Mouse (Mus musculus) heart, embryonic 15.5 days (tissue): ENCODE measurements around the gene Ticam1. TPM values are rescaled to one million over a fixed set of nuclear protein-coding genes. Genes with fewer than 3 reads are reported as not detected.
A peak's percentile ranks its signal among the peaks of the same experiment; 100 is the strongest.

Source experiments
- ATAC-seq: fragments of 200-750 bp; cut with Nextera tagmentation; replicated peaks from 2 replicates; pipeline ENCODE4 v1.8.0; 2017; ENCODE audit warnings: low read depth, moderate TSS enrichment; ENCODE audit not compliant: insufficient number of reproducible peaks, insufficient read depth, low FRiP score
- H3K27ac ChIP-seq: fragments of 300-500 bp; sonication (generic); 2 replicates; pipeline ENCODE4 v1.5.1; 2015; ENCODE audit warnings: mild to moderate bottlenecking, inconsistent platforms
- H3K27me3 ChIP-seq: fragments of 300-500 bp; sonication (generic); 2 replicates; pipeline ENCODE4 v1.6.1; 2015; ENCODE audit warnings: inconsistent platforms
- H3K36me3 ChIP-seq: fragments of 300-500 bp; sonication (generic); 2 replicates; pipeline ENCODE4 v1.6.1; 2015; ENCODE audit warnings: mild to moderate bottlenecking, inconsistent platforms
- H3K4me1 ChIP-seq: fragments of 300-500 bp; sonication (generic); replicated peaks from 2 replicates; pipeline ENCODE4 v1.6.1; 2015; ENCODE audit warnings: inconsistent platforms
- H3K4me2 ChIP-seq: fragments of 300-500 bp; sonication (generic); 2 replicates; pipeline ENCODE4 v1.6.1; 2015; ENCODE audit warnings: inconsistent platforms, mild to moderate bottlenecking, moderate library complexity
- H3K4me3 ChIP-seq: fragments of 300-500 bp; sonication (generic); 2 replicates; pipeline ENCODE4 v1.5.1; 2015; ENCODE audit warnings: mild to moderate bottlenecking, inconsistent platforms
- H3K9ac ChIP-seq: fragments of 300-500 bp; sonication (generic); 2 replicates; pipeline ENCODE4 v1.6.1; 2015; ENCODE audit warnings: mild to moderate bottlenecking, inconsistent platforms
- H3K9me3 ChIP-seq: fragments of 300-500 bp; sonication (generic); replicated peaks from 2 replicates; pipeline ENCODE4 v1.6.1; 2016; ENCODE audit warnings: inconsistent platforms
- WGBS: fragments of 180-500 bp; shearing (Covaris S2); methylation state at CpG from one replicate; pipeline ENCODE4 v1.1.7; 2015; ENCODE audit warnings: mixed read lengths; 5-methylcytosine and 5-hydroxymethylcytosine counted together
- polyA plus RNA-seq: library from polyadenylated mRNA; unstranded; fragments of >200 nt; fragmentation: Nextera tagmentation; extraction: Ambion mirVana; gene quantifications from 2 replicates; pipeline ENCODE4 v1.2.1, GENCODE M21; 2015

The Ticam1 gene
- polyA plus RNA-seq, 1 experiment from 2014 or later = 6.9 TPM

DNA sequence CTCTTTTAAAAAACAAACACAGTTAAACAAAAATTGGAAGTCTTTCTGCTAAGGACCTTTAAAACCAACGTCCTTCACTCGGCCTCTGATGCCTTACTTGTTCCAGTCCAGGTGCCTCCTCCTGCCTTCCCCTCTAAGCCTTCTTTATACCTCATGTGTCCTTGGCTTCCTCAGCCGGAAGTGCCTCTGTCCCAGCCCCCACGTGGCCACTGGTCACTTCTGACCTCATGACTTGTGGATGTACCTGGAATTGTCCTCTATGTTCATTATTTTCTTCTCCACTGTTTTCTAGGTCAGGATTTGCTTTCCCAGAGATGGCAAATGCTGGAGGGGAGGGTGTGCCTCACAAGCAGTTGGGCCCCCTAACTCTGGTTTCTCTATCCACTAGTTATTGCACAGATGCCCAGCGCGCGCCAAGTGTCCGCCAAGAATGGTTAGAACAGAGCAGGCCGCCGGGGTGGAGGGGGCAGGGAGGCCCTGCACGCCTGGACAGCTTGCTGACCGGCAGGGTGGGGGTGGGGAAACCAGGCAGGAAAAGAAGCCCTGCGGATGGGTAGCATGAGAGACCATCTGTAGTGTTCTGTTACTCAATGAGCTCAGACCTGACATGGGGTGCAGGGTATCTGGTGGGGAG, 25.9 kb upstream of the Ticam1 start:
- H3K4me3 ChIP-seq = peak overlapping the region; percentile 86
- peak overlapping the region; percentile 84 for H3K27ac ChIP-seq
- ATAC-seq = peak; percentile 12; the same call in 1 of the 2 replicates
- WGBS = 24% methylated on average over 13 of the region's 13 CpGs
- H3K4me1 ChIP-seq = peaks cover 41% of the 10 kb centered on the region
- H3K9ac ChIP-seq = 0 out of 2 replicates have a peak overlapping the region, but pooled peaks have one; percentile 60
- no peaks in the 10 kb centered on the region for H3K27me3 ChIP-seq
- H3K36me3 ChIP-seq = no peaks in the 10 kb centered on the region
- H3K4me2 ChIP-seq = peak overlapping the region; percentile 100
- H3K9me3 ChIP-seq = no peaks in the 10 kb centered on the region

- no peaks in the 10 kb centered on the region for H3K27me3 ChIP-seq
- peaks cover 26% of the 10 kb centered on the region for H3K4me1 ChIP-seq
- no peak for ATAC-seq
- H3K9ac ChIP-seq = no peak within 1 kb of the TSS
- H3K27ac ChIP-seq = no peak within 1 kb of the TSS
- H3K4me2 ChIP-seq = no peak within 1 kb of the TSS
- 90% methylated on average over 9 of the region's 9 CpGs for WGBS
- H3K4me3 ChIP-seq = no peak within 1 kb of the TSS
- no peaks in the 10 kb centered on the region for H3K9me3 ChIP-seq
- H3K36me3 ChIP-seq = no peaks in the 10 kb centered on the region
Measured at GRCm38 (mm10) chr17:56300186-56300585, 23.6 kb upstream of the Ticam1 start, which contains the start of gene Arrdc5. Gene Arrdc5, minus strand, starts transcription at chr17:56300286.

- H3K4me3 ChIP-seq = no peak overlapping the region
- no peak for ATAC-seq
- peaks cover 12% of the 10 kb centered on the region for H3K4me1 ChIP-seq
- no peaks in the 10 kb centered on the region for H3K27me3 ChIP-seq
- H3K36me3 ChIP-seq = no peaks in the 10 kb centered on the region
- H3K9me3 ChIP-seq = no peaks in the 10 kb centered on the region
- H3K9ac ChIP-seq = no peak overlapping the region
- 97% methylated on average over 1 of the region's 1 CpGs for WGBS
- no peak overlapping the region for H3K4me2 ChIP-seq
- H3K27ac ChIP-seq = no peak overlapping the region
Measured at GRCm38 (mm10) chr17:56298238-56298637, 21.7 kb upstream of the Ticam1 start.

DNA sequence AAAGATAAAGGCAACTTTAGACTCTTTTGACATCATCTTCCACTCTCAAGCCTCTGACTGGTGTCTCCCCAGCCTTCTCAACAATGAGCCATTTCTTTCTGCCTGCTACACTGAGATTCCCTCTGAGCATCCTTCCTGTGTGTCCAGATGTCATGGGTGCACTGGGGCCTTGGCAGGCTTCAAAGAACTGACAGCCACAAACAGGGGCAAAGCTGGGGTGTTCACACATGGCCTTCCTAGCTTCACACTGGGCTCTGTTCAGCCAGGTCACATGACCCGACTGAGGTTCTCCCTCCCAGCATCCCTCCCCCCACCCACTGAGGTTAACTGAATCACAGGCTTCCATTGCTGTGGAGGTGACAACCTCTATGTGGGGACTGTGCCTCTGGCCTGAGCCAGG, 19.6 kb upstream of the Ticam1 start:
- Histone ChIP-seq H3K9me3 (no peaks in the 10 kb centered on the region), H3K4me1 (peaks cover 5% of the 10 kb centered on the region), H3K4me2 (no peak overlapping the region), H3K27ac (no peak overlapping the region), H3K9ac (no peak overlapping the region), H3K4me3 (no peak overlapping the region), H3K36me3 (no peaks in the 10 kb centered on the region), H3K27me3 (no peaks in the 10 kb centered on the region)
- 56% methylated on average over 1 of the region's 1 CpGs for WGBS
- no peak for ATAC-seq

GRCm38 (mm10) chr17:56294241-56294640, 17.7 kb upstream of the Ticam1 start:
- H3K4me1 ChIP-seq = peaks cover 15% of the 10 kb centered on the region
- no peak overlapping the region for H3K27ac ChIP-seq
- WGBS = 83% methylated on average over 19 of the region's 19 CpGs
- H3K4me3 ChIP-seq = no peak overlapping the region
- no peak for ATAC-seq
- no peaks in the 10 kb centered on the region for H3K27me3 ChIP-seq
- H3K36me3 ChIP-seq = no peaks in the 10 kb centered on the region
- H3K9me3 ChIP-seq = no peaks in the 10 kb centered on the region
- H3K4me2 ChIP-seq = no peak overlapping the region
- no peak overlapping the region for H3K9ac ChIP-seq

- H3K9me3 ChIP-seq = no peaks in the 10 kb centered on the region
- ATAC-seq = no peak
- no peak overlapping the region for H3K4me2 ChIP-seq
- no peak overlapping the region for H3K9ac ChIP-seq
- H3K4me1 ChIP-seq = peaks cover 25% of the 10 kb centered on the region
- H3K27ac ChIP-seq = no peak overlapping the region
- no peaks in the 10 kb centered on the region for H3K36me3 ChIP-seq
- 43% methylated on average over 1 of the region's 1 CpGs for WGBS
- no peaks in the 10 kb centered on the region for H3K27me3 ChIP-seq
- no peak overlapping the region for H3K4me3 ChIP-seq
Measured at GRCm38 (mm10) chr17:56293291-56293690, 16.7 kb upstream of the Ticam1 start.

DNA sequence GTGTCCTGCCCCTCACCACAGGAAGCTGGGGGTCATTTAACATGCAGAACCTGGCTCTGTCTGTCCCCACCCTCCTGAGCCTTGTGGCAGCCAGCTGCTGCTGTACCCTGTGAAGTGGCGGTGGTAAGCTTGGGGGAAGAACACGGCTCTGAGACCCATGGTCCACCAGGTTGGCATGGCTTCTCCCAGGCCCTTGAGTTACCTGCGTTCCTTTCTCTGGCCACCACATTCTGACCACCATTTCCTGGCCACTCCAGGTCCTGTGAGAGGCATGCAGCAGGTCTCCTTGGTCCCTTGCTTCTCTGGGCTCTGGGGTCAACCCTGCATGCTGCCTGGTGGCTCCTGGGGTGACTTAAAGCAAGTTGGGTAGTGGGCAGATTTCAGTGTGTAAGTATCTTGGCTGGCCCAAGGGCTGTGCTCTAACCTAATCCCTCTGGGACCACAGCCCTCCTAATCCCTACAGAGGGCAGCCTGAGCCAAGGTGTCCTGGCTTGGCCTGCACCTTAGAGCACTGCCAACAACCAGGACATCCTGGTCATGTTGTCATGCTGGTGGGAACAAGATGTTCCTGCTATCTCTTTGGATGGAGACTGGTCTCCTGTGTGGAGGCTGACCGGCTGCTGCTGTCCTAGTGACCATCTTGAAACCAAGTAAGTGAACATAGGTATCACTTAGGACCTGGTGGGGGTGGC, 16.1 kb upstream of the Ticam1 start, which contains the start of gene Plin3:
Gene Plin3, minus strand, starts transcription at position 343 of the 692 bp plus-strand sequence.
- no peak within 1 kb of the TSS for H3K9ac ChIP-seq
- H3K4me2 ChIP-seq = no peak within 1 kb of the TSS; the same call in 1 of the 2 replicates
- WGBS = 80% methylated on average over 4 of the region's 4 CpGs

DNA sequence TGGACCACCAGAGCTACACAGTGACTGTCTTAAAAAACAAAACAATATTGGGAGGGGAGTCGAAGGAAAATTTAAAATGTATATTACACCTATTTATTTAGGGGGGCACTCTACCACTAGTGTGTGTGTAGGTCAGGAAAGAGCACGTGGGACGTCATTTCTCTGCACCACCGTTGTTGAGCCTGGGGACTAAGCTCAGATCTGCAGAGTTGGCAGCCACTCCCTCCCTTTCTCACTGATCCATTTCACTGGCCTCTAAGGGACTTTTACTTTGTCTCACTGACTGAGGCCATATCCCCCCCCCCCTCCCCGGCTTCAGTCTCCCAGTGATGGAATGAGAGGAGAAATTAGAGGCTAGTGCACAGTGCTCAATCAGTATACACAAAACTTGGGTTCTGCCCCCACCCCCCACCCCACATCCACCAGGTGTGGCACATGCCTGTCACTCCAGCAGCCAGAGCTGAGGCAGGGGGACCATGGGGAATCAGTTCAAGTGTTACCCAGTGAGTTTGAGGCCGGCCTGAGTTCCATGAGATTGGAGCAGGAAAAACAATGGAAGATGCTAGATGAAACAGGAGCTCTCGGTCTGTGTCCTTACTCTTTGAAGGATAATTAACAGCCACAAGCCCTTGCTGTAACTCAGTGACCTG, 15.4 kb upstream of the Ticam1 start:
- ATAC-seq = no peak
- H3K4me3 ChIP-seq = no peak overlapping the region
- H3K36me3 ChIP-seq = no peaks in the 10 kb centered on the region
- H3K4me1 ChIP-seq = peaks cover 37% of the 10 kb centered on the region
- no peak overlapping the region for H3K9ac ChIP-seq
- peak overlapping the region; percentile 75; the same call in 1 of the 2 replicates for H3K4me2 ChIP-seq
- 80% methylated on average over 7 of the region's 7 CpGs for whole genome bisulfite sequencing
- H3K9me3 ChIP-seq = no peaks in the 10 kb centered on the region
- peak overlapping the region; percentile 94 for H3K27ac ChIP-seq
- no peaks in the 10 kb centered on the region for H3K27me3 ChIP-seq

More for the DNA sequence above, 16.1 kb upstream of the Ticam1 start, which contains the start of gene Plin3:
- Histone ChIP-seq H3K27me3 (no peaks in the 10 kb centered on the region), H3K27ac (peak within 1 kb of the TSS; percentile 94), H3K4me3 (no peak within 1 kb of the TSS), H3K36me3 (no peaks in the 10 kb centered on the region), H3K9me3 (no peaks in the 10 kb centered on the region), H3K4me1 (peaks cover 31% of the 10 kb centered on the region)
- ATAC-seq = no peak

GRCm38 (mm10) chr17:56291171-56291511, 14.6 kb upstream of the Ticam1 start:
- Histone ChIP-seq H3K9me3 (no peaks in the 10 kb centered on the region), H3K36me3 (peaks cover 6% of the 10 kb centered on the region; the same call in 1 of the 2 replicates), H3K27ac (peak overlapping the region; percentile 94), H3K4me3 (peak overlapping the region; percentile 64), H3K27me3 (no peaks in the 10 kb centered on the region), H3K4me2 (peak overlapping the region; percentile 75), H3K4me1 (peaks cover 37% of the 10 kb centered on the region), H3K9ac (peak overlapping the region; percentile 50)
- WGBS = 1% methylated on average over 16 of the region's 16 CpGs
- peak; percentile 84 for ATAC-seq

DNA sequence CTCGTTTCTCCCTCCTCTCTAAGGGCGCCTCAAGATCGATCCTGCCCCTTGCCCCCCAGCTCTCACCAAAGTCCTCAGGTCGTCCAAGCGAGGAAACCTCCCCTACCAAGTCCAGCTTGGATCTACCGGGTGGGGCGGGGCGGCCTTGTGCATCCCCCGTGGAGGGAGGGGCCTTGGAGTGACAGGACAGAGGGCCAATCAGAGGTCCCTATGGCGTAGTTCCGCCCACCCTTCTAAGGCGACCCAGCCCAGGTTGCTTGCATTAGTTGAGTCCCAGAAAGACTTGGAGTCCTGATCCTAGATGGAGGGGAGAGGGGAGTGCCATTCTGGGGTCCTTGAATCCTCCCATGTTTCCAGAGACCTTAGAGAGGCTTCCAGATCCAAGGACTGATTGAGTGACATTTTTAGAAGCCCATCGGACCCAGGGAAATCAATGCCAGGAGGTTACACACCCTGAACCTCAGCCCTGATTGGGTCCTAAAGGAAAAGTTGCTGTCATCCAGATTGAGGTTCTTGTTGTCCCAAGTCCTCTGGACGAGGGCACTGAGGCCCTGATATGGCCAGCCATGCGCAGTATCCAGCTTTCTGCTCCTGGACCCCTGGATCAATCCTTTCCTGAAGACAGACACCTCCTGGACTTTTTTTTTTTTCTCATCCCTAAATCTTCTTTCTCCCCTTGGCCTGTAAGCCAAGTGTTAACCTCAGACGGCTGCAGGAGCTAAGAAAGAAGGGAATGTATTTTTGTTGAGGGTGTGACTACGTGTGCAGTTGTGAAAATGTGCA, 14.0 kb upstream of the Ticam1 start:
- Histone ChIP-seq H3K4me1 (peaks cover 37% of the 10 kb centered on the region), H3K9ac (peak overlapping the region; percentile 70), H3K27me3 (no peaks in the 10 kb centered on the region), H3K27ac (peak overlapping the region; percentile 94), H3K9me3 (no peaks in the 10 kb centered on the region), H3K36me3 (peaks cover 12% of the 10 kb centered on the region), H3K4me3 (peak overlapping the region; percentile 64), H3K4me2 (peak overlapping the region; percentile 75)
- 2% methylated on average over 17 of the region's 17 CpGs for WGBS
- peak; percentile 92 for ATAC-seq
